Mouse (Mus musculus) heart, adult 2 months (tissue): Measurements from ENCODE around the gene Arap1.

Experiments used
- CTCF ChIP-seq: fragments of 200-600 bp; IDR thresholded peaks from 2 replicates; pipeline ENCODE4 v1.8.1; 2022; ENCODE audit warnings: antibody characterized with exemption, mild to moderate bottlenecking, moderate library complexity
- EP300 ChIP-seq: fragments of 200-500 bp; IDR thresholded peaks from 2 replicates; pipeline ENCODE4 v1.6.1; 2011; ENCODE audit warnings: low read depth, low read length, control low read depth; ENCODE audit not compliant: insufficient read depth
- POLR2A ChIP-seq: fragments of 200-500 bp; IDR thresholded peaks from 2 replicates; pipeline ENCODE4 v1.6.1; 2011; ENCODE audit warnings: mild to moderate bottlenecking, low read depth, low read length, control low read depth; ENCODE audit not compliant: insufficient read depth

DNA sequence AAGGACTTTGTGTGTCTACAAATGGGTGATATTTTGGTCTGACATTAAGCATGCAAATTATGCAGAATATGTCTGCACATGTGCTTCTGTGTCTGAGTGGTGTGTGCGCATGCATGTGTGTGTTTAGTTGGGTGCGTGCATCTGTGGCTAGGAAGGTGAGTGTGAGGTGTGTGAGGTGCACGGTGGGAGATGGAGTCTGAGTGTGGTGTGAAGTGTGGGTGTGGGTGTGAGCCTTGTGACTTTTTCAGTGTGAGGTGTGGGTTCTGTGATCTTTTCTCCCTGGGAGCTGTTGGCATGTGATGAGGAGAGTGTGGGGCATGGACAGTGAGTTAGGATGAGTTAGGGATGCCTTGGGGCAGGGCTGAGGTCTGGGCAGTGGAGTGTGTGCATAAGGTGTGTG is 105.4 kb downstream of the Arap1 start:
- TF ChIP-seq CTCF, result no peak
- no peak for TF ChIP-seq POLR2A
- TF ChIP-seq EP300, result no peak
